Mouse (Mus musculus): ENCODE measurements around the gene Aco1. TPM values are rescaled to one million over a fixed set of nuclear protein-coding genes. Genes with fewer than 3 reads are reported as not detected.

The Aco1 gene
- polyA plus RNA-seq, 1 experiment from 2014 or later: 36.7 TPM

- ATAC-seq (replicated peaks; ENCODE audit: low FRiP score): no peak
- no peak overlapping the region for H3K27ac ChIP-seq (ENCODE audit: low read depth, low read length)
These were observed 20.8 kb downstream of the Aco1 start for GRCm38 (mm10) chr4:40163646-40164045.

GRCm38 (mm10) chr4:40171477-40171876, 28.6 kb downstream of the Aco1 start:
- no peak overlapping the region for H3K4me2 ChIP-seq
- H3K36me3 ChIP-seq (ENCODE audit: control insufficient read depth, insufficient read depth, low read length): peaks cover 8% of the 10 kb centered on the region; the same call in 1 of the 2 replicates
- WGBS: 87% methylated on average over 4 of the region's 4 CpGs
- H3K4me3 ChIP-seq (ENCODE audit: low read depth, low read length): no peak overlapping the region
- no peak for ATAC-seq (replicated peaks; ENCODE audit: low FRiP score)
- H3K4me1 ChIP-seq (replicated peaks; ENCODE audit: control insufficient read depth, insufficient read depth, low read length): no peaks in the 10 kb centered on the region
- H3K9ac ChIP-seq (ENCODE audit: low read depth, low read length): no peak overlapping the region
- no peaks in the 10 kb centered on the region for H3K9me3 ChIP-seq (ENCODE audit: control insufficient read depth, low read length)
- no peak for DNase-seq (ENCODE audit: low spot score)
- H3K27ac ChIP-seq (ENCODE audit: low read depth, low read length): no peak overlapping the region
- H3K27me3 ChIP-seq (replicated peaks; ENCODE audit: control insufficient read depth, insufficient read depth, low read length): no peaks in the 10 kb centered on the region

More at GRCm38 (mm10) chr4:40163646-40164045, 20.8 kb downstream of the Aco1 start:
- no peak overlapping the region for H3K4me3 ChIP-seq (ENCODE audit: low read depth, low read length)
- no peaks in the 10 kb centered on the region for H3K4me1 ChIP-seq (replicated peaks; ENCODE audit: control insufficient read depth, insufficient read depth, low read length)
- no peaks in the 10 kb centered on the region; the same call in none of the 2 replicates for H3K9me3 ChIP-seq (ENCODE audit: control insufficient read depth, low read length)
- no peak overlapping the region for H3K9ac ChIP-seq (ENCODE audit: low read depth, low read length)
- DNase-seq (ENCODE audit: low spot score): no peak
- 89% methylated on average over 10 of the region's 10 CpGs for WGBS
- no peaks in the 10 kb centered on the region for H3K27me3 ChIP-seq (replicated peaks; ENCODE audit: control insufficient read depth, insufficient read depth, low read length)
- peaks cover 8% of the 10 kb centered on the region; the same call in 1 of the 2 replicates for H3K36me3 ChIP-seq (ENCODE audit: control insufficient read depth, insufficient read depth, low read length)
- H3K4me2 ChIP-seq: no peak overlapping the region

DNA sequence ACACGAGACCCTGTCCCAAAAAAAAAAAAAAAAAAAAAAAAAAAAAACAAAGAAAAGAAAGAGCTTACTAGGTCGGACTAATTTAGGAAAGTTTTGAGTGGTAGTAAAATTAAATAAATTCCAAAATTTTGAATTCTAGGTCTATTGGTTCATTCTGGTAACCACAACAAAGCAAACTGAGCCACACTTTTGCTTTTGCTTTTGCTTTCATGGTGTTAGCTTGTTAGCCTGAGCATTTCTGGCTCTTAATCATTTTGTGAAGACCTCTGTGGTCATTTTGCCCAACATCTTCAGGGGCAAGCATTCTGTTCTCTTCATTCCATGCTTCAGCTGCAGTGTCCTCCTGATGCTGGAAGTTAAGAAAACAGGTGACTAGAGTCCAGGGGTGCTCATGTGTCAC, 29.5 kb downstream of the Aco1 start:
- no peak overlapping the region for H3K4me2 ChIP-seq
- H3K36me3 ChIP-seq (ENCODE audit: control insufficient read depth, insufficient read depth, low read length): peaks cover 6% of the 10 kb centered on the region; the same call in 1 of the 2 replicates
- 79% methylated on average over 2 of the region's 2 CpGs for WGBS
- no peak overlapping the region for H3K9ac ChIP-seq (ENCODE audit: low read depth, low read length)
- no peak overlapping the region for H3K4me3 ChIP-seq (ENCODE audit: low read depth, low read length)
- no peak overlapping the region for H3K27ac ChIP-seq (ENCODE audit: low read depth, low read length)
- DNase-seq (ENCODE audit: low spot score) (no peak), ATAC-seq (replicated peaks; ENCODE audit: low FRiP score) (no peak)
- H3K9me3 ChIP-seq (ENCODE audit: control insufficient read depth, low read length): no peaks in the 10 kb centered on the region
- H3K4me1 ChIP-seq (replicated peaks; ENCODE audit: control insufficient read depth, insufficient read depth, low read length): no peaks in the 10 kb centered on the region
- H3K27me3 ChIP-seq (replicated peaks; ENCODE audit: control insufficient read depth, insufficient read depth, low read length): no peaks in the 10 kb centered on the region

DNA sequence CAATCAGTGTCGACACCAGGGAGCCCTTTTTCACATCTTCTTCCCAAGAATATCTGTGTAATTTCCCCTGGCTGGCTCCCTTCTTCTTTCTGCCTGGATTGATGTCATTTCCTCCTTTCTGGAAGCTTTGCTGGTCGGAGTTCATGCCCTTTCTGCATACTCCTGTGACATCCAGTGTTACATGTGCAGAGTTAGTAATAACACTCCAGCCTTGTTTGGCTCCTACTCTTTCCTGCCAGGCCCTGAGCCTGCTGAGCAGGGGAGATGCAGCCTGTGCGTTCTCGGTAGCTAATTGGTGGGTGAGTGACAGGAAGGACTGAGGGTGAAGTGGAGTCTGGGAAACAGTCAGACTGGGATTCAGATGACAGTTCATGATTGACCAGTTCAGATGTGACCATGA, 31.4 kb downstream of the Aco1 start:
- no peak for DNase-seq (ENCODE audit: low spot score)
- Histone ChIP-seq H3K36me3 (ENCODE audit: control insufficient read depth, insufficient read depth, low read length) (no peaks in the 10 kb centered on the region), H3K4me3 (ENCODE audit: low read depth, low read length) (no peak overlapping the region), H3K9me3 (ENCODE audit: control insufficient read depth, low read length) (no peaks in the 10 kb centered on the region), H3K9ac (ENCODE audit: low read depth, low read length) (no peak overlapping the region), H3K27me3 (replicated peaks; ENCODE audit: control insufficient read depth, insufficient read depth, low read length) (no peaks in the 10 kb centered on the region), H3K4me2 (no peak overlapping the region), H3K4me1 (replicated peaks; ENCODE audit: control insufficient read depth, insufficient read depth, low read length) (no peaks in the 10 kb centered on the region), H3K27ac (ENCODE audit: low read depth, low read length) (no peak overlapping the region)
- WGBS: 59% methylated on average over 4 of the region's 4 CpGs
- ATAC-seq (replicated peaks; ENCODE audit: low FRiP score): no peak

GRCm38 (mm10) chr4:40178584-40178983, 35.7 kb downstream of the Aco1 start:
- 69% methylated on average over 17 of the region's 17 CpGs for WGBS
- Histone ChIP-seq H3K27me3 (replicated peaks; ENCODE audit: control insufficient read depth, insufficient read depth, low read length) (no peaks in the 10 kb centered on the region), H3K27ac (ENCODE audit: low read depth, low read length) (no peak overlapping the region), H3K9ac (ENCODE audit: low read depth, low read length) (no peak overlapping the region), H3K36me3 (ENCODE audit: control insufficient read depth, insufficient read depth, low read length) (peaks cover 10% of the 10 kb centered on the region; the same call in 1 of the 2 replicates), H3K4me3 (ENCODE audit: low read depth, low read length) (no peak overlapping the region), H3K9me3 (ENCODE audit: control insufficient read depth, low read length) (no peaks in the 10 kb centered on the region), H3K4me2 (no peak overlapping the region), H3K4me1 (replicated peaks; ENCODE audit: control insufficient read depth, insufficient read depth, low read length) (no peaks in the 10 kb centered on the region)
- ATAC-seq (replicated peaks; ENCODE audit: low FRiP score) (no peak), DNase-seq (ENCODE audit: low spot score) (no peak)

- Histone ChIP-seq H3K36me3 (ENCODE audit: control insufficient read depth, insufficient read depth, low read length) (peaks cover 11% of the 10 kb centered on the region; the same call in 1 of the 2 replicates), H3K4me2 (no peak overlapping the region)
- 91% methylated on average over 6 of the region's 6 CpGs for WGBS
These were observed 37.2 kb downstream of the Aco1 start for GRCm38 (mm10) chr4:40180046-40180445.

DNA sequence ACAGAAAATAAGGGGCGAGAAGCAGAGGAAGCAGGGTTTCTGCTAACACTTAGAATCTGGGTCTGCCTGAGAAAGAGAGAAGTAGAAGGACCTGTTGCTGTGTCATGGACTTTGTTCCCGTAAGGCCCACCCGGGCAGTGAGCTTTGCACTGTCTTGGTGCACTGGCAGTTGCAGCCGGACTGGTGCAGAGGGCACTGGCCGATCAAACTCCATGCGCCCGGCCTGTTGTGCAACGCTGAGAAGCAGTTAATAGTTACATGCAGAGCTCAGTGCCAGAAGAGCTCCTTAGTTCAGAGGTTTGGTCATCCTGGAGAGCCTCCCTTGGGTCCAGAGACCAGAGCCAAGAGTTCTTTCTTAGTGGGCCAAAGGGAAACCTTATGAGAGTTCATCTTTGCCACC, 38.8 kb downstream of the Aco1 start:
- Histone ChIP-seq H3K27me3 (replicated peaks; ENCODE audit: control insufficient read depth, insufficient read depth, low read length) (no peaks in the 10 kb centered on the region), H3K9me3 (ENCODE audit: control insufficient read depth, low read length) (no peaks in the 10 kb centered on the region), H3K4me2 (no peak overlapping the region), H3K36me3 (ENCODE audit: control insufficient read depth, insufficient read depth, low read length) (peaks cover 11% of the 10 kb centered on the region; the same call in 1 of the 2 replicates), H3K4me1 (replicated peaks; ENCODE audit: control insufficient read depth, insufficient read depth, low read length) (no peaks in the 10 kb centered on the region), H3K4me3 (ENCODE audit: low read depth, low read length) (no peak overlapping the region), H3K27ac (ENCODE audit: low read depth, low read length) (no peak overlapping the region; the same call in 1 of the 2 replicates), H3K9ac (ENCODE audit: low read depth, low read length) (no peak overlapping the region)
- DNase-seq (ENCODE audit: low spot score) (no peak), ATAC-seq (replicated peaks; ENCODE audit: low FRiP score) (peak; percentile 48; the same call in 1 of the 2 replicates)
- 82% methylated on average over 8 of the region's 8 CpGs for WGBS

More at GRCm38 (mm10) chr4:40180046-40180445, 37.2 kb downstream of the Aco1 start:
- Histone ChIP-seq H3K4me1 (replicated peaks; ENCODE audit: control insufficient read depth, insufficient read depth, low read length) (no peaks in the 10 kb centered on the region), H3K9ac (ENCODE audit: low read depth, low read length) (no peak overlapping the region), H3K4me3 (ENCODE audit: low read depth, low read length) (no peak overlapping the region), H3K9me3 (ENCODE audit: control insufficient read depth, low read length) (no peaks in the 10 kb centered on the region), H3K27ac (ENCODE audit: low read depth, low read length) (no peak overlapping the region), H3K27me3 (replicated peaks; ENCODE audit: control insufficient read depth, insufficient read depth, low read length) (no peaks in the 10 kb centered on the region)
- ATAC-seq (replicated peaks; ENCODE audit: low FRiP score) (no peak), DNase-seq (ENCODE audit: low spot score) (no peak)

DNA sequence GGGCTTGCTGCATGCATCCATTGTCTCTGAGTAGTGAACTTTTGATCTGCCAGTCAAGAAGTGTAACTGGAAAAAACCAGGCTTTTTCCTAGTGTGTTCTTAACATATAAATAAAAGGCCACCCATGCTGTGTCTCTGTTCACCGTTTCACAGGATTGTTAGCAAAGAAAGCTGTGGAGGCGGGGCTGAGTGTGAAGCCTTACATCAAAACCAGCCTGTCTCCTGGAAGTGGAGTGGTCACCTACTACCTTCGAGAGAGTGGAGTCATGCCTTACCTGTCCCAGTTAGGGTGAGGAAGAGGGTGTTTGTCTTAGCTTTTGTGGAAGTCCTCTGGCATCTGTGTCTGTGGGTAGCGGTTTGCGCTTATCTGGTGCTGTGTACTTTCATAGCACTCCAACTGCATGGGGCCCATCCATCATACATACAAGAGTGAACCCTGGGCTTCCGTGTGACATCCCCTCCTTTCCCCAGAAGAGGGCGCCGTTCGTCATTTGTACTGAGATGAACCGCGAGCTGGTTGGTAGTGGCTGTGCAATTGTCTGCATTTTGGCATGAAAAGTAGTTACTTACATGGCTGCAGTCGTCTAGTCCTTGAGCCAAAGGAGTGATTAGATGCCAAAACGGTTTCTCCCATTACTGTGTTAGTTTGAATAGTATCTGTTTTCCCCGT, 39.9 kb downstream of the Aco1 start:
- Histone ChIP-seq H3K27ac (ENCODE audit: low read depth, low read length) (no peak overlapping the region), H3K9me3 (ENCODE audit: control insufficient read depth, low read length) (no peaks in the 10 kb centered on the region), H3K27me3 (replicated peaks; ENCODE audit: control insufficient read depth, insufficient read depth, low read length) (no peaks in the 10 kb centered on the region), H3K4me2 (no peak overlapping the region), H3K4me1 (replicated peaks; ENCODE audit: control insufficient read depth, insufficient read depth, low read length) (no peaks in the 10 kb centered on the region), H3K9ac (ENCODE audit: low read depth, low read length) (no peak overlapping the region), H3K4me3 (ENCODE audit: low read depth, low read length) (no peak overlapping the region), H3K36me3 (ENCODE audit: control insufficient read depth, insufficient read depth, low read length) (peaks cover 19% of the 10 kb centered on the region; the same call in 1 of the 2 replicates)
- ATAC-seq (replicated peaks; ENCODE audit: low FRiP score) (peak; percentile 70), DNase-seq (ENCODE audit: low spot score) (peak; percentile 74)
- WGBS: 36% methylated on average over 14 of the region's 14 CpGs

DNA sequence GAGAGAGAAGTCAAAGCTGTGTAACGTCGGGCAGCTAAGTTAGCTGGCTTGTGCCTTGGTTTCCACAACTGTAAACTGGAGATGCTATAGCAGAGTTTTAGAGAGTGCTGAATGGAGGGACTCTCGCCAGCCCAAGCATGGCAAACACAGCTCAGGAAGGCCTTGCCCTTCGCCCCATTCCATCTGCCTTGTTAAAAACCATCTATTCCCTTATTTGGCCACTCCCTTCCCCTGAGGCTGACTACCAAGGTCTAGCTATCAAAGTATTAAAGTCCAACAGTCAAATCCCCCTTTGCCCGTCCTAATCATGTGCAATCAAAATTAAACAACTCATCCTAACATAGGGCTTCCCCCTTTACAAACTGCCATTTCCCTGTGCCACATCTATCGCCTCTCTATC, 40.9 kb downstream of the Aco1 start:
- no peak overlapping the region for H3K4me3 ChIP-seq (ENCODE audit: low read depth, low read length)
- H3K27ac ChIP-seq (ENCODE audit: low read depth, low read length): no peak overlapping the region
- peaks cover 23% of the 10 kb centered on the region; the same call in 1 of the 2 replicates for H3K36me3 ChIP-seq (ENCODE audit: control insufficient read depth, insufficient read depth, low read length)
- H3K27me3 ChIP-seq (replicated peaks; ENCODE audit: control insufficient read depth, insufficient read depth, low read length): no peaks in the 10 kb centered on the region
- ATAC-seq (replicated peaks; ENCODE audit: low FRiP score) (no peak), DNase-seq (ENCODE audit: low spot score) (no peak)
- H3K4me2 ChIP-seq: no peak overlapping the region
- H3K9ac ChIP-seq (ENCODE audit: low read depth, low read length): no peak overlapping the region
- H3K4me1 ChIP-seq (replicated peaks; ENCODE audit: control insufficient read depth, insufficient read depth, low read length): no peaks in the 10 kb centered on the region
- WGBS: 86% methylated on average over 6 of the region's 6 CpGs
- H3K9me3 ChIP-seq (ENCODE audit: control insufficient read depth, low read length): no peaks in the 10 kb centered on the region

Measured in liver, embryonic 11.5 days (tissue).